ENCODE assay signal across 8 mouse cellular contexts in the genomic region with DNA sequence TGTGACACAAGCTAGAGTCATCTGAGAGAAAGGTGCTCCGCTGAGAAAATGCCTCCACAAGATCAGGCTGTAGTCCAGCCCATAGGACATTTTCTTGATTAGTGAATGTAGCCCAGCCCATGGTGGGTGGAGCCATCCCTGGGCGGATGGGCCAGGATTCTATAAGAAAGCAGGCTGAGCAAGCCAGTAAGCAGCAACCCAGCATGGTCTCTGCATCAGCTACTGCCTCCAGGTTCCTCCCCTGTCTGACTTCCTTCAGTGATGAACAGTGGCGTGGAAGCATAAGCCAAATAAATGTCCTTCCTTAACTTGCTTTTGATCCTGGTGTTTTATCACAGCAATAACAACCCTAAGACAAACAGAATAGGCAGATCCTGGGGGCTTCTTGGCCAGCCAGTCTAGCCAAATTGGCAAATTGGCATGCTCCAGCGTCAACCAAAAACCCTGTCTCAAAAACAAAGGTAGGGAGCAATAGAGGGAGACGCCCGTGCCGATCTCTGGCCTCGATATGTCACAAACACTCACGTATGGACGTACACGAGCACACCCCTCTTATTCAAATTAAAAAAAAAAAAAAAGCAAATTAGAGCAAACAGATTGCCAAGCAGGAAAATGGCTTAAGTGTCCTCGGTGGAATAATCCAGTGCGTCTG. TPM values are rescaled to one million over a fixed set of nuclear protein-coding genes. Genes with fewer than 3 reads are reported as not detected.
A peak's percentile ranks its signal among the peaks of the same experiment; 100 is the strongest.
DNase-seq lines count a peak whose midpoint lies in the region; ATAC-seq lines count a peak whose summit lies in the region.

No protein-coding gene starts in this region.

- ATAC-seq in heart, embryonic 16.5 days (replicated peaks; ENCODE audit: extremely low read depth, insufficient read depth, low FRiP score), result no peak
- no peak for ATAC-seq in forebrain, embryonic 11.5 days (replicated peaks; ENCODE audit: low FRiP score)
- ATAC-seq in midbrain, embryonic 11.5 days (ENCODE audit: low FRiP score), result peak; percentile 23; the same call in 1 of the 2 replicates
- ATAC-seq in stomach, embryonic 16.5 days (ENCODE audit: insufficient read depth, low FRiP score), result 0 out of 2 replicates have a peak, but pooled peaks have one; percentile 52

- peaks cover 6% of the 10 kb centered on the region for H3K4me1 ChIP-seq in heart, embryonic 16.5 days (ENCODE audit: control insufficient read depth, insufficient read depth, low read length)
- no peaks in the 10 kb centered on the region; the same call in 1 of the 2 replicates for H3K4me1 ChIP-seq in brown adipose tissue, adult 24 weeks (ENCODE audit: control insufficient read depth, insufficient read depth, insufficient read length, low read length)
- H3K4me1 ChIP-seq in forebrain, embryonic 11.5 days (replicated peaks; ENCODE audit: control insufficient read depth, insufficient read depth, low read length), result peaks cover 9% of the 10 kb centered on the region; the same call in 1 of the 2 replicates
- peaks cover 11% of the 10 kb centered on the region for H3K4me1 ChIP-seq in midbrain, embryonic 11.5 days (ENCODE audit: control insufficient read depth, insufficient read depth, low read length)
- H3K4me1 ChIP-seq in stomach, embryonic 16.5 days (ENCODE audit: control insufficient read depth, insufficient read depth, low read length), result peaks cover 11% of the 10 kb centered on the region

- H3K4me2 ChIP-seq in heart, embryonic 16.5 days (ENCODE audit: low read depth, low read length), result peak overlapping the region; percentile 68
- peak overlapping the region; percentile 46 for H3K4me2 ChIP-seq in forebrain, embryonic 11.5 days (ENCODE audit: low read depth, low read length, severe bottlenecking)
- H3K4me2 ChIP-seq in midbrain, embryonic 11.5 days, result peak overlapping the region; percentile 47
- peak overlapping the region; percentile 48 for H3K4me2 ChIP-seq in stomach, embryonic 16.5 days (ENCODE audit: low read depth, low read length)

- WGBS in heart, embryonic 16.5 days, result 20% methylated on average over 13 of the region's 13 CpGs
- 12% methylated on average over 13 of the region's 13 CpGs for WGBS in forebrain, embryonic 11.5 days
- 13% methylated on average over 13 of the region's 13 CpGs for WGBS in midbrain, embryonic 11.5 days
- 20% methylated on average over 13 of the region's 13 CpGs for WGBS in stomach, embryonic 16.5 days

- no peak for DNase-seq in heart, postnatal 10 days
- no peak for DNase-seq in forebrain, embryonic 11.5 days (ENCODE audit: low spot score)
- peak; percentile 34 for DNase-seq in kidney, postnatal 14 days
- DNase-seq in midbrain, embryonic 11.5 days (ENCODE audit: low spot score, missing footprints), result peak; percentile 90
- DNase-seq in ovary, postnatal 10 days (ENCODE audit: low spot score), result no peak

- intact Hi-C loops in heart, postnatal 10 days (cut with DNase I), result loop anchor here (5.0 kb wide), 2 partner anchors 44 to 104 kb away; a partner anchor contains a TSS

- H3K9ac ChIP-seq in heart, embryonic 16.5 days (ENCODE audit: low read length), result peak overlapping the region; percentile 33; the same call in 1 of the 2 replicates
- no peak overlapping the region for H3K9ac ChIP-seq in forebrain, embryonic 11.5 days (ENCODE audit: low read length)
- H3K9ac ChIP-seq in midbrain, embryonic 11.5 days (ENCODE audit: low read length), result peak overlapping the region; percentile 41; the same call in 1 of the 2 replicates
- peak overlapping the region; percentile 47 for H3K9ac ChIP-seq in stomach, embryonic 16.5 days (ENCODE audit: low read length)

- peaks cover 5% of the 10 kb centered on the region; the same call in 1 of the 2 replicates for H3K36me3 ChIP-seq in heart, embryonic 16.5 days (ENCODE audit: control insufficient read depth, insufficient read depth)
- H3K36me3 ChIP-seq in forebrain, embryonic 11.5 days (ENCODE audit: control insufficient read depth, insufficient read depth, low read length), result no peaks in the 10 kb centered on the region; the same call in 1 of the 2 replicates
- H3K36me3 ChIP-seq in midbrain, embryonic 11.5 days (ENCODE audit: control insufficient read depth, insufficient read depth, low read length), result no peaks in the 10 kb centered on the region; the same call in 1 of the 2 replicates
- no peaks in the 10 kb centered on the region for H3K36me3 ChIP-seq in stomach, embryonic 16.5 days (ENCODE audit: control insufficient read depth, insufficient read depth, low read length)

- peak overlapping the region; percentile 42 for H3K4me3 ChIP-seq in heart, embryonic 16.5 days (ENCODE audit: low read length)
- H3K4me3 ChIP-seq in brown adipose tissue, adult 24 weeks (ENCODE audit: insufficient read depth, low read depth, low read length), result peak overlapping the region; percentile 55
- H3K4me3 ChIP-seq in forebrain, embryonic 11.5 days (ENCODE audit: low read depth, low read length), result peak overlapping the region; percentile 17; the same call in 1 of the 2 replicates
- peak overlapping the region; percentile 20 for H3K4me3 ChIP-seq in midbrain, embryonic 11.5 days (ENCODE audit: low read depth, low read length)
- H3K4me3 ChIP-seq in stomach, embryonic 16.5 days (replicated peaks; ENCODE audit: low read length), result peak overlapping the region; percentile 22

- H3K27me3 ChIP-seq in heart, embryonic 16.5 days (ENCODE audit: control insufficient read depth, insufficient read depth, low read length), result no peaks in the 10 kb centered on the region
- H3K27me3 ChIP-seq in forebrain, embryonic 11.5 days (ENCODE audit: control insufficient read depth, insufficient read depth, low read length), result no peaks in the 10 kb centered on the region
- H3K27me3 ChIP-seq in midbrain, embryonic 11.5 days (ENCODE audit: control insufficient read depth, insufficient read depth, low read length), result no peaks in the 10 kb centered on the region
- H3K27me3 ChIP-seq in stomach, embryonic 16.5 days (ENCODE audit: control insufficient read depth, insufficient read depth, low read length), result no peaks in the 10 kb centered on the region

- H3K27ac ChIP-seq in heart, embryonic 16.5 days (ENCODE audit: low read length), result no peak overlapping the region
- H3K27ac ChIP-seq in brown adipose tissue, adult 24 weeks (replicated peaks; ENCODE audit: low read depth, low read length), result no peak overlapping the region
- H3K27ac ChIP-seq in forebrain, embryonic 11.5 days (ENCODE audit: low read depth, low read length), result no peak overlapping the region
- no peak overlapping the region for H3K27ac ChIP-seq in midbrain, embryonic 11.5 days (ENCODE audit: low read depth, low read length)
- 0 out of 2 replicates have a peak overlapping the region, but pooled peaks have one; percentile 21 for H3K27ac ChIP-seq in stomach, embryonic 16.5 days (ENCODE audit: low read length)

- no peaks in the 10 kb centered on the region for H3K9me3 ChIP-seq in heart, embryonic 16.5 days (replicated peaks; ENCODE audit: control insufficient read depth, low read length)
- H3K9me3 ChIP-seq in forebrain, embryonic 11.5 days (ENCODE audit: control insufficient read depth, low read length), result no peaks in the 10 kb centered on the region
- H3K9me3 ChIP-seq in midbrain, embryonic 11.5 days (ENCODE audit: control insufficient read depth, low read length), result no peaks in the 10 kb centered on the region
- H3K9me3 ChIP-seq in stomach, embryonic 16.5 days (replicated peaks; ENCODE audit: control insufficient read depth, low read length), result no peaks in the 10 kb centered on the region

RNA-seq across cellular contexts. Expression of a gene that starts 2.0 kb away (rescaled TPM):
- polyA plus RNA-seq in heart, embryonic 16.5 days (2015; fragmentation: Nextera tagmentation; extraction: Ambion mirVana), result 55.9 and 57.5 TPM in 2 replicates
- 10 to 100 TPM; 36.7 to 37.8 TPM for total RNA-seq in heart, postnatal 10 days (2021)
- polyA plus RNA-seq in brown adipose tissue, adult 24 weeks (2012; ENCODE audit: insufficient read depth, insufficient read length, missing spikeins), result 35.8 and 42.4 TPM in 2 replicates
- 51.1 and 57.9 TPM in 2 replicates for polyA plus RNA-seq in forebrain, embryonic 11.5 days (2014; fragmentation: Nextera tagmentation; extraction: Ambion mirVana)
- polyA plus RNA-seq in midbrain, embryonic 11.5 days (2014; fragmentation: Nextera tagmentation; extraction: Ambion mirVana), result 43.1 and 49.7 TPM in 2 replicates
- 114 and 128 TPM in 2 replicates for polyA plus RNA-seq in stomach, embryonic 16.5 days (2015; fragmentation: Nextera tagmentation; extraction: Ambion mirVana)

RNA-seq across cellular contexts. Expression of a gene that starts 42.1 kb away (rescaled TPM):
- 3.4 and 6.5 TPM in 2 replicates for polyA plus RNA-seq in heart, embryonic 16.5 days (2015; fragmentation: Nextera tagmentation; extraction: Ambion mirVana)
- total RNA-seq in heart, postnatal 10 days (2021), result 1 to 10 TPM; 3.6 to 3.8 TPM
- 0.95 and 1.8 TPM in 2 replicates for polyA plus RNA-seq in brown adipose tissue, adult 24 weeks (2012; ENCODE audit: insufficient read depth, insufficient read length, missing spikeins)
- 7.8 and 8.4 TPM in 2 replicates for polyA plus RNA-seq in forebrain, embryonic 11.5 days (2014; fragmentation: Nextera tagmentation; extraction: Ambion mirVana)
- polyA plus RNA-seq in midbrain, embryonic 11.5 days (2014; fragmentation: Nextera tagmentation; extraction: Ambion mirVana), result 8.1 and 9.4 TPM in 2 replicates
- polyA plus RNA-seq in stomach, embryonic 16.5 days (2015; fragmentation: Nextera tagmentation; extraction: Ambion mirVana), result 29.3 and 34.3 TPM in 2 replicates

RNA-seq across cellular contexts. Expression of a gene that starts 47.8 kb away (rescaled TPM):
- 0.32 and 0.42 TPM in 2 replicates for polyA plus RNA-seq in heart, embryonic 16.5 days (2015; fragmentation: Nextera tagmentation; extraction: Ambion mirVana)
- total RNA-seq in heart, postnatal 10 days (2021), result 1 to 10 TPM; 5.5 to 8.3 TPM
- polyA plus RNA-seq in brown adipose tissue, adult 24 weeks (2012; ENCODE audit: insufficient read depth, insufficient read length, missing spikeins), result 0.48 and 1.5 TPM in 2 replicates
- 0.47 and 0.64 TPM in 2 replicates for polyA plus RNA-seq in forebrain, embryonic 11.5 days (2014; fragmentation: Nextera tagmentation; extraction: Ambion mirVana)
- polyA plus RNA-seq in midbrain, embryonic 11.5 days (2014; fragmentation: Nextera tagmentation; extraction: Ambion mirVana), result 0.66 and 0.89 TPM in 2 replicates
- polyA plus RNA-seq in stomach, embryonic 16.5 days (2015; fragmentation: Nextera tagmentation; extraction: Ambion mirVana), result 0.09 and 0.62 TPM in 2 replicates

RNA-seq across cellular contexts. Expression of a gene that starts 52.8 kb away (rescaled TPM):
- polyA plus RNA-seq in heart, embryonic 16.5 days (2015; fragmentation: Nextera tagmentation; extraction: Ambion mirVana), result 110 and 112 TPM in 2 replicates
- 10 to 100 TPM; 50.0 to 53.8 TPM for total RNA-seq in heart, postnatal 10 days (2021)
- polyA plus RNA-seq in brown adipose tissue, adult 24 weeks (2012; ENCODE audit: insufficient read depth, insufficient read length, missing spikeins), result 56.7 and 71.6 TPM in 2 replicates
- 144 and 159 TPM in 2 replicates for polyA plus RNA-seq in forebrain, embryonic 11.5 days (2014; fragmentation: Nextera tagmentation; extraction: Ambion mirVana)
- polyA plus RNA-seq in midbrain, embryonic 11.5 days (2014; fragmentation: Nextera tagmentation; extraction: Ambion mirVana), result 98.6 and 117 TPM in 2 replicates
- polyA plus RNA-seq in stomach, embryonic 16.5 days (2015; fragmentation: Nextera tagmentation; extraction: Ambion mirVana), result 158 and 177 TPM in 2 replicates

RNA-seq across cellular contexts. Expression of a gene that starts 57.5 kb away (rescaled TPM):
- 16.2 and 17.6 TPM in 2 replicates for polyA plus RNA-seq in heart, embryonic 16.5 days (2015; fragmentation: Nextera tagmentation; extraction: Ambion mirVana)
- total RNA-seq in heart, postnatal 10 days (2021), result 10 to 100 TPM; 40.8 to 48.0 TPM
- 1.0 and 4.8 TPM in 2 replicates for polyA plus RNA-seq in brown adipose tissue, adult 24 weeks (2012; ENCODE audit: insufficient read depth, insufficient read length, missing spikeins)
- polyA plus RNA-seq in forebrain, embryonic 11.5 days (2014; fragmentation: Nextera tagmentation; extraction: Ambion mirVana), result 0.93 and 1.1 TPM in 2 replicates
- 0.51 and 0.58 TPM in 2 replicates for polyA plus RNA-seq in midbrain, embryonic 11.5 days (2014; fragmentation: Nextera tagmentation; extraction: Ambion mirVana)
- polyA plus RNA-seq in stomach, embryonic 16.5 days (2015; fragmentation: Nextera tagmentation; extraction: Ambion mirVana), result 1.2 and 1.4 TPM in 2 replicates

Comparison
In these comparisons a context has a peak if more than half of its experiments do, and no peak if none do; other contexts are left out.
1. ATAC-seq: peak in midbrain, embryonic 11.5 days (single experiment) and stomach, embryonic 16.5 days (single experiment); none in heart, embryonic 16.5 days (single experiment) and forebrain, embryonic 11.5 days (single experiment).
2. DNase-seq: peak in kidney, postnatal 14 days (single experiment) and midbrain, embryonic 11.5 days (single experiment); none in heart, postnatal 10 days (0 of 2), forebrain, embryonic 11.5 days (single experiment) and ovary, postnatal 10 days (single experiment).
3. Peak in every context shown above with its lines, with median percentiles within 50 percentile points of each other: H3K4me2 ChIP-seq and H3K4me3 ChIP-seq.